Mouse (Mus musculus): ENCODE measurements at regions not wholly inside any gene's neighbourhood (a gene's known extent, or its start where the extent isn't known, plus 50 kb on each side); places are given as distances from the start of the nearest gene placed in this dataset.

DNA sequence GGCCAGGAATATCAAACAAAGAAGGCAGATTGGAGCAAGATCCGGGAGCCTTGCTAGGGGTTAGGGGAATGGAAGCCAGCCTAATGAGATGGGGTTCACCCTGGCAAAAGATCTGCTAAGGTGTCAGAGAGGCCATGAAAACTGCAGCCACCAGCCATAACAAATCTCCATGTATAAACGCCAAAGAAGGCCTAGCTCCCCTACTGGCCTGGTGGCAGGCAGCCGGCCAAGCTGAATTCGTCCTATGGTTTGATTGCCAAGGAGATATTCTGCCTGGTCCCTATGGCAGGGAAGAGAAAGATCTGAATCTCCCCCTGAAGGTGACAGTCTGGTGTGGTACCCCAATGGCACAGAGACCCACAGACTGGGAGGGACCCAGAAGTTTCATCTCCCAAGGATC lies 104.8 kb upstream of the E030018B13Rik start:
- peak; percentile 72 for DNase-seq (ENCODE audit: low read depth, low spot score)

DNA sequence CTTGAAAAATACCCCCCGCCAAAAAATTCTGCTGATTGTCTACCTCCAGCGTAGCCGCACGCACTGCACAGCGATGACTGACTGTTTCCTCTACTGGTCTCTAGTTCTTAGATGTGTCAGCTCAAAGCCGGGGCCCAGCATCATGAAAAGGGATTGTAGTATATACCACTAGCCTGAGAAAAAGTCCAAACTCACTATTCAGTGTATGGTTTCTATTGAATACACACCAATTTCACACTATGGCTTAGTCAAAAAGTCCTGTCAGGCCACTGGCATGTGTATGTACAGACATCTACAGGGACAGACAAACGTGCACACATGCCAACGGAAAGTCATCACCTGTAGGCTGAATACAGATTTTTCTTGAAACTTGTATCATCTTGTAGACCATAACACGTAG lies 101.1 kb upstream of the E030018B13Rik start:
- DNase-seq (ENCODE audit: low read depth, low spot score), result no peak

- DNase-seq (ENCODE audit: low read depth, low spot score), result peak; percentile 56
Measured at GRCm38 (mm10) chr7:63816056-63816941, 100.4 kb upstream of the E030018B13Rik start.

GRCm38 (mm10) chr7:63817476-63817875 lies 99.2 kb upstream of the E030018B13Rik start:
- peak; percentile 63 for DNase-seq (ENCODE audit: low read depth, low spot score)

- peak; percentile 78 for DNase-seq (ENCODE audit: low read depth, low spot score)
Measured at GRCm38 (mm10) chr7:63818105-63818504, 98.6 kb upstream of the E030018B13Rik start.

- DNase-seq (ENCODE audit: low read depth, low spot score), result peak; percentile 50
Measured at GRCm38 (mm10) chr7:63820286-63820685, 96.4 kb upstream of the E030018B13Rik start.

DNA sequence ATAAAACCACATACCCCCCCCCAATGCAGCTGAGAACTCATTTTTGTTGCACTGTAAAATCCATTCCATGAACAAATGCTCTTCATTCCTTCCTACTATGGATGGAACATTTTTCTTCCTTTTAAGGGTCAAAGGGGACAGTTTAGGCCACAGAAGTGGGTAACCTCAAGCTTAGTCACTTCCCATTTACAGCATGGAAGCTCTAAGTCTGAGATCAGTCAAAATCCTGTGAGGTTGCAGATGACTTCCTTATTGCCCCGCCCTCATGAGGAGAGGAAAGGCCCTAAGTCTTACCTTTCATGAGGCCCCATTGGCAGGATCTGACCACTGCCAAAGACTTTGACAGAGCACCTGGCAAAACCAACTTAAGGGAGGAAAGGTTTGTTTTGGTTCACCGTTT lies 94.7 kb upstream of the E030018B13Rik start:
- DNase-seq (ENCODE audit: low read depth, low spot score), result no peak

DNA sequence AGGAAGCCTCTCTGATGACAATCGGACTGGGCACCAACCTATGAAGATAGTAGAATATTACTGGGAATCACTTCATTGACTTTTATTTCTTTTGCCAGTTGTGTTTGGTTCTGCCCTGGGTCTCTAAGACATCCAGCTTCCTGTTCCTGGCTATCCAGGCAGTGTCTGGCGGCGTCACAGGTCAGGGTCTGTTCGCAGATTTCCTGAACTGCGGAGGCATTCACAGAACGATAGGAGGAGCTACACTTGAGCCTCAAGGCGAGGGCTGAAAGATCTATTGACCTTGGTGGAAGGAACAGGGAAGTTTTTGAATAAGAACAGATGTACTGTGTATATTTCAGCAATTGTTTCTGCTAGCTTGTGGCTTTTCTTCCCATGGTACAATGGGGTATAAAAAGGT lies 92.6 kb upstream of the E030018B13Rik start:
- no peak for DNase-seq (ENCODE audit: low read depth, low spot score)

- no peak for DNase-seq (ENCODE audit: low read depth, low spot score)
Measured at GRCm38 (mm10) chr7:63829362-63829920, 87.2 kb upstream of the E030018B13Rik start.

DNA sequence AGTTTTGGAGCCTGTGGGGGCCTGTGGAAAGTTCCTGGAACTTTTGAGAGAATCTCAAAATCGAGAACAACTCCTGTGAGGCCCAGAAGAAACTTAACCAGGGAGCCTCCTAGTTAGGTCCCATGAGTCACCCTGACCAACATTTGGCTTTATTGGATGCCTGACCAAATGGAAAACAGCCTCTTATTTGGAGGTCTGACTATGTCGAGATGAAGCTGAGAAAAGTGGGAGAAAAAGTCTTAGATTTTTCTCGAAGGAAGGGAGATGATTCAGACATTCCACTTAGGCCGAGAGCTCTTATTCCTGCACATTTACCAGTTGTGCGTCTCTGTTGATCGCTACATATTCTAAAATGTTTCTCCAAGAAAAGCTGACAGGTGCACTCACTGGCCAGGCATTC lies 83.0 kb upstream of the E030018B13Rik start:
- no peak for DNase-seq (ENCODE audit: low read depth, low spot score)

- DNase-seq (ENCODE audit: low read depth, low spot score), result no peak
Measured at GRCm38 (mm10) chr7:63835958-63836357, 80.7 kb upstream of the E030018B13Rik start.
